Mouse (Mus musculus) ES-E14 (cell line): ENCODE measurements at regions not wholly inside any gene's neighbourhood (a gene's known extent, or its start where the extent isn't known, plus 50 kb on each side); places are given as distances from the start of the nearest gene placed in this dataset.

Experiments used
- DNase-seq: peaks from one replicate; pipeline ENCODE4 v3.0.0-alpha.2; 2013; ENCODE audit warnings: low read depth, low spot score
- H3K27ac ChIP-seq: 2 replicates; pipeline ENCODE4 v1.5.1; 2012; ENCODE audit warnings: low read depth, mild to moderate bottlenecking, low read length, moderate library complexity, mixed read lengths; ENCODE audit not compliant: poor library complexity, insufficient read depth, severe bottlenecking
- H3K36me3 ChIP-seq: 2 replicates; pipeline ENCODE4 v1.6.1; 2012; ENCODE audit warnings: mild to moderate bottlenecking, low read length, moderate library complexity, mixed read lengths; ENCODE audit not compliant: control insufficient read depth, poor library complexity, insufficient read depth, severe bottlenecking
- H3K4me1 ChIP-seq, 2 experiments: fragments of 150-350 bp in 1 of 2; sonication (generic) in 1 of 2; 2 replicates each; pipeline ENCODE4 v1.6.1; 2012; ENCODE audit warnings: low read length in 2 of 2, mild to moderate bottlenecking in 1 of 2, mixed read lengths in 1 of 2; ENCODE audit not compliant: control insufficient read depth in 2 of 2, insufficient read depth in 2 of 2, poor library complexity in 1 of 2
- H3K4me3 ChIP-seq, 2 experiments: fragments of 150-350 bp in 1 of 2; sonication (generic) in 1 of 2; 2 replicates each; pipeline ENCODE4 v1.5.1; 2012; ENCODE audit warnings: low read length in 2 of 2, low read depth in 1 of 2, mild to moderate bottlenecking in 1 of 2, mixed read lengths in 1 of 2; ENCODE audit not compliant: insufficient read depth in 1 of 2, poor library complexity in 1 of 2, severe bottlenecking in 1 of 2
- H3K9ac ChIP-seq: 2 replicates; pipeline ENCODE4 v1.6.1; 2012; ENCODE audit warnings: low read depth, mild to moderate bottlenecking, low read length, mixed read lengths; ENCODE audit not compliant: poor library complexity, insufficient read depth, severe bottlenecking
- H3K9me3 ChIP-seq: fragments of 150-350 bp; sonication (generic); 2 replicates; pipeline ENCODE4 v1.6.1; 2012; ENCODE audit warnings: low read depth, mild to moderate bottlenecking, low read length; ENCODE audit not compliant: control insufficient read depth, insufficient read depth
- CHD2 ChIP-seq: IDR thresholded peaks from 2 replicates; pipeline ENCODE4 v1.6.1; 2014; ENCODE audit warnings: mild to moderate bottlenecking, low read depth, low read length, inconsistent platforms
- HCFC1 ChIP-seq: IDR thresholded peaks from 2 replicates; pipeline ENCODE4 v1.6.1; 2012; ENCODE audit warnings: low read length, inconsistent platforms, borderline replicate concordance; ENCODE audit not compliant: insufficient read depth
- MAFK ChIP-seq: IDR thresholded peaks from 2 replicates; pipeline ENCODE4 v1.6.1; 2014; ENCODE audit warnings: mild to moderate bottlenecking, low read depth, low read length, inconsistent platforms; ENCODE audit not compliant: insufficient read depth
- ZC3H11A ChIP-seq: IDR thresholded peaks from 2 replicates; pipeline ENCODE4 v1.6.1; 2012; ENCODE audit warnings: low read depth, mild to moderate bottlenecking, inconsistent platforms, low read length, borderline replicate concordance
- ZNF384 ChIP-seq: IDR thresholded peaks from 2 replicates; pipeline ENCODE4 v1.6.1; 2012; ENCODE audit warnings: low read depth, low read length, inconsistent platforms
- in situ Hi-C, 2 experiments: fragments of 600-800 bp; cut with MboI; formaldehyde crosslinking; loops; one replicate each; pipeline ENCODE4 v1.15.1; 2025; ENCODE audit warnings: low sequenced_read_pairs in 2 of 2, inconsistent platforms in 1 of 2; ENCODE audit not compliant: unreplicated experiment in 2 of 2

GRCm38 (mm10) chr16:42649767-42650166 lies 225.9 kb upstream of the Zbtb20 start:
- no peak for DNase-seq
- no peak for TF ChIP-seq HCFC1
- no peak for TF ChIP-seq ZNF384
- TF ChIP-seq ZC3H11A: no peak
- no peak for TF ChIP-seq CHD2
- TF ChIP-seq MAFK: no peak
- H3K9me3 ChIP-seq: no peaks in the 10 kb centered on the region
- no peak overlapping the region for H3K27ac ChIP-seq
- no peak overlapping the region for H3K4me3 ChIP-seq
- H3K9ac ChIP-seq: no peak overlapping the region
- in situ Hi-C loops: no loop called here
- H3K36me3 ChIP-seq: no peaks in the 10 kb centered on the region
- H3K4me1 ChIP-seq: no peaks in the 10 kb centered on the region

GRCm38 (mm10) chr16:42648531-42649142 lies 227.0 kb upstream of the Zbtb20 start:
- no peak overlapping the region for H3K9ac ChIP-seq
- no peak for DNase-seq
- H3K4me3 ChIP-seq: no peak overlapping the region
- H3K4me1 ChIP-seq: no peaks in the 10 kb centered on the region
- in situ Hi-C loops: no loop called here
- TF ChIP-seq ZC3H11A (no peak), HCFC1 (no peak), CHD2 (no peak), MAFK (no peak), ZNF384 (no peak)
- no peaks in the 10 kb centered on the region for H3K36me3 ChIP-seq
- H3K27ac ChIP-seq: no peak overlapping the region
- no peaks in the 10 kb centered on the region for H3K9me3 ChIP-seq

GRCm38 (mm10) chr16:42647762-42648161 lies 227.9 kb upstream of the Zbtb20 start:
- H3K9me3 ChIP-seq: no peaks in the 10 kb centered on the region
- no peak overlapping the region for H3K4me3 ChIP-seq
- no peaks in the 10 kb centered on the region for H3K36me3 ChIP-seq
- DNase-seq: no peak
- no peak overlapping the region for H3K9ac ChIP-seq
- peaks cover 0 to 2% of the 10 kb centered on the region in 2 experiments; a peak in 2 of 4 replicates for H3K4me1 ChIP-seq
- no peak for TF ChIP-seq HCFC1
- no peak for TF ChIP-seq ZC3H11A
- TF ChIP-seq ZNF384: no peak
- TF ChIP-seq MAFK: no peak
- no peak for TF ChIP-seq CHD2
- in situ Hi-C loops: no loop called here
- H3K27ac ChIP-seq: no peak overlapping the region

- Histone ChIP-seq H3K9me3 (no peaks in the 10 kb centered on the region), H3K27ac (no peak overlapping the region), H3K4me1 (no peaks in the 10 kb centered on the region), H3K9ac (no peak overlapping the region), H3K36me3 (no peaks in the 10 kb centered on the region), H3K4me3 (no peak overlapping the region)
- no peak for TF ChIP-seq HCFC1
- TF ChIP-seq MAFK: no peak
- no peak for TF ChIP-seq ZNF384
- in situ Hi-C loops: no loop called here
- DNase-seq: no peak
Observed at GRCm38 (mm10) chr16:42635766-42636165, 239.9 kb upstream of the Zbtb20 start.

- in situ Hi-C loops: no loop called here
- no peak overlapping the region for H3K27ac ChIP-seq
- no peak for DNase-seq
- H3K36me3 ChIP-seq: no peaks in the 10 kb centered on the region
- H3K4me3 ChIP-seq: no peak overlapping the region
- TF ChIP-seq HCFC1 (no peak), ZC3H11A (no peak), CHD2 (no peak), MAFK (no peak), ZNF384 (no peak)
- no peaks in the 10 kb centered on the region for H3K4me1 ChIP-seq
- no peak overlapping the region for H3K9ac ChIP-seq
- no peaks in the 10 kb centered on the region for H3K9me3 ChIP-seq
Observed at GRCm38 (mm10) chr16:42627675-42628074, 248.0 kb upstream of the Zbtb20 start.
